In the genomic region with DNA sequence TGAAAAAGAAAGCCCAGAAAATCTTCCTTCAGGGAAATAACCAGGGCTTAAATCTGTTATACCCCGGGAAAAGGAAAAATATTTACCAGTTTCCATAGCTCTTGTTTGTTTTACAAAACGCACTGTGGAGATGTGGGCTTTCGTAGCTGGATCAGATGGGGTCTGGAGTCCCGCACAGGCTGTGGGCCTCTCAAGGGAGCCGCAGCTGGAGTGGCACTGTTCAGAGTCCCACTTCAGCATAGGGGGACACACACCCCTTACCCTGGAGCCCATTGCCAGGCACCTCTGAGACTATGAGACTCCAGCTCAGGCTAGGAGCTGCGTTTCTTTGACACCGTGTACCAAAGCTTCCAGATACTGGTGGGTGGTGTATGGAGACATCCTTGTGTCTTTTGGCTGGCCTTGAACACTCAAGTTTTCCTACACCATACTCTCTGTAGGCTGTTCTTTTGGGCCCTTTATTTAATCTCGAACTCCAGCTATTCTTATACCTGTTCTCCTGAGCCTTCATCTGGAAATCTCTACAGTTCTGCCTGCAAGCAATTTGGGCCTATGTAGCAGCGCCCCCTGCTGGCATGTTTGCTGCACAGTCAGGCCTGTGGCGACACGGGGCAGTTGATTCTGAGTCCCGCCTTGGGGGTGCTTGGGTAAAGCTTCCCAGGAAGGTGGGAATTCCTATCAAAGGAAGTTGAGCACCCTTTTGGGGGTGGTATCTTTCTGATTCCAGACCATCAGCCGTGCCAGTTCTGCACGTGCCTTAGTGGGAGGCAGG, we compare ENCODE assay signal across 8 mouse cellular contexts. TPM values are rescaled to one million over a fixed set of nuclear protein-coding genes. Genes with fewer than 3 reads are reported as not detected.
A peak's percentile ranks its signal among the peaks of the same experiment; 100 is the strongest.
DNase-seq lines count a peak whose midpoint lies in the region; ATAC-seq and TF ChIP-seq lines count a peak whose summit lies in the region.

No protein-coding gene starts in this region.

- no peaks in the 10 kb centered on the region for H3K9me3 ChIP-seq in kidney, embryonic 15.5 days (replicated peaks)
- no peaks in the 10 kb centered on the region for H3K9me3 ChIP-seq in forebrain, postnatal 0 days (ENCODE audit: low read length)
- H3K9me3 ChIP-seq in intestine, postnatal 0 days (ENCODE audit: control insufficient read depth) = no peaks in the 10 kb centered on the region
- no peaks in the 10 kb centered on the region for H3K9me3 ChIP-seq in limb, embryonic 11.5 days (ENCODE audit: control insufficient read depth, low read length)
- no peaks in the 10 kb centered on the region for H3K9me3 ChIP-seq in neural tube, embryonic 14.5 days (ENCODE audit: control insufficient read depth, low read length)

- H3K36me3 ChIP-seq in kidney, embryonic 15.5 days = no peaks in the 10 kb centered on the region
- H3K36me3 ChIP-seq in forebrain, postnatal 0 days (ENCODE audit: insufficient read depth) = no peaks in the 10 kb centered on the region
- no peaks in the 10 kb centered on the region for H3K36me3 ChIP-seq in intestine, postnatal 0 days (ENCODE audit: control insufficient read depth, insufficient read depth)
- H3K36me3 ChIP-seq in limb, embryonic 11.5 days (ENCODE audit: control insufficient read depth, insufficient read depth, low read length) = no peaks in the 10 kb centered on the region
- H3K36me3 ChIP-seq in neural tube, embryonic 14.5 days (ENCODE audit: control insufficient read depth, insufficient read depth, low read length) = no peaks in the 10 kb centered on the region

- H3K4me1 ChIP-seq in kidney, embryonic 15.5 days = 0 out of 2 replicates have a peak, but pooled peaks cover 2% of the 10 kb centered on the region
- H3K4me1 ChIP-seq in forebrain, postnatal 0 days (ENCODE audit: insufficient read depth) = no peaks in the 10 kb centered on the region
- H3K4me1 ChIP-seq in intestine, postnatal 0 days (replicated peaks; ENCODE audit: control insufficient read depth, insufficient read depth, low read length) = no peaks in the 10 kb centered on the region
- 0 out of 2 replicates have a peak, but pooled peaks cover 2% of the 10 kb centered on the region for H3K4me1 ChIP-seq in limb, embryonic 11.5 days (ENCODE audit: control insufficient read depth, insufficient read depth, low read length)
- no peaks in the 10 kb centered on the region for H3K4me1 ChIP-seq in neural tube, embryonic 14.5 days (ENCODE audit: control insufficient read depth, insufficient read depth, low read length)

- DNase-seq in kidney, adult 11 months = peak; percentile 22
- peak; percentile 35 for DNase-seq in c-Kit-positive CD71-positive TER-119-negative erythroid progenitor cells, embryonic 14.5 days (ENCODE audit: low read depth)
- peak; percentile 70 for DNase-seq in forebrain, postnatal 0 days
- peak; percentile 90 for DNase-seq in limb, embryonic 11.5 days (ENCODE audit: low spot score)
- DNase-seq in testis, postnatal 10 days (ENCODE audit: low spot score) = peak; percentile 88

- no peak overlapping the region for H3K27ac ChIP-seq in kidney, embryonic 15.5 days
- H3K27ac ChIP-seq in forebrain, postnatal 0 days (ENCODE audit: low read depth, low read length) = no peak overlapping the region
- no peak overlapping the region for H3K27ac ChIP-seq in intestine, postnatal 0 days (ENCODE audit: low read depth, low read length)
- no peak overlapping the region for H3K27ac ChIP-seq in limb, embryonic 11.5 days (replicated peaks; ENCODE audit: low read depth, low read length)
- H3K27ac ChIP-seq in neural tube, embryonic 14.5 days (ENCODE audit: low read depth, low read length) = no peak overlapping the region

- no peak overlapping the region for H3K4me3 ChIP-seq in kidney, embryonic 15.5 days (replicated peaks)
- no peak overlapping the region for H3K4me3 ChIP-seq in forebrain, postnatal 0 days (ENCODE audit: low read depth, low read length)
- no peak overlapping the region for H3K4me3 ChIP-seq in intestine, postnatal 0 days (ENCODE audit: low read depth, low read length)
- H3K4me3 ChIP-seq in limb, embryonic 11.5 days (ENCODE audit: low read depth, low read length) = no peak overlapping the region
- H3K4me3 ChIP-seq in neural tube, embryonic 14.5 days (ENCODE audit: low read depth, low read length) = no peak overlapping the region

- no peaks in the 10 kb centered on the region for H3K27me3 ChIP-seq in kidney, embryonic 15.5 days
- H3K27me3 ChIP-seq in forebrain, postnatal 0 days (ENCODE audit: insufficient read depth, low read length) = no peaks in the 10 kb centered on the region
- no peaks in the 10 kb centered on the region for H3K27me3 ChIP-seq in intestine, postnatal 0 days (replicated peaks; ENCODE audit: control insufficient read depth, insufficient read depth, low read length)
- no peaks in the 10 kb centered on the region for H3K27me3 ChIP-seq in limb, embryonic 11.5 days (ENCODE audit: control insufficient read depth, insufficient read depth, low read length)
- H3K27me3 ChIP-seq in neural tube, embryonic 14.5 days (ENCODE audit: control insufficient read depth, insufficient read depth, low read length) = no peaks in the 10 kb centered on the region

- 48% methylated on average over 14 of the region's 14 CpGs for WGBS in kidney, embryonic 15.5 days
- WGBS in forebrain, postnatal 0 days = 46% methylated on average over 14 of the region's 14 CpGs
- WGBS in intestine, postnatal 0 days = 47% methylated on average over 14 of the region's 14 CpGs
- 50% methylated on average over 14 of the region's 14 CpGs for WGBS in limb, embryonic 11.5 days
- WGBS in neural tube, embryonic 14.5 days = 48% methylated on average over 14 of the region's 14 CpGs

- H3K9ac ChIP-seq in kidney, embryonic 15.5 days = no peak overlapping the region
- no peak overlapping the region for H3K9ac ChIP-seq in forebrain, postnatal 0 days
- H3K9ac ChIP-seq in intestine, postnatal 0 days (ENCODE audit: low read depth, low read length) = no peak overlapping the region
- H3K9ac ChIP-seq in limb, embryonic 11.5 days (ENCODE audit: low read length) = no peak overlapping the region
- H3K9ac ChIP-seq in neural tube, embryonic 14.5 days (replicated peaks; ENCODE audit: low read depth, low read length) = no peak overlapping the region

- peak; percentile 80 for TF ChIP-seq CTCF in forebrain, postnatal 0 days (IDR thresholded peaks at IDR 0.05; ENCODE audit: low read depth)
- peak; percentile 91 for TF ChIP-seq CTCF in intestine, postnatal 0 days (IDR thresholded peaks at IDR 0.05; ENCODE audit: low read depth)

- ATAC-seq in kidney, embryonic 15.5 days (replicated peaks; ENCODE audit: low FRiP score) = no peak
- peak; percentile 54 for ATAC-seq in forebrain, postnatal 0 days
- no peak for ATAC-seq in intestine, postnatal 0 days
- no peak for ATAC-seq in limb, embryonic 11.5 days (ENCODE audit: insufficient number of reproducible peaks, low FRiP score, low TSS enrichment, low read depth)
- ATAC-seq in neural tube, embryonic 14.5 days (ENCODE audit: low read depth) = peak; percentile 41; the same call in 1 of the 2 replicates

- no peak overlapping the region for H3K4me2 ChIP-seq in kidney, embryonic 15.5 days
- H3K4me2 ChIP-seq in forebrain, postnatal 0 days (ENCODE audit: low read depth) = no peak overlapping the region
- H3K4me2 ChIP-seq in intestine, postnatal 0 days (replicated peaks; ENCODE audit: low read depth) = no peak overlapping the region; the same call in 1 of the 2 replicates
- H3K4me2 ChIP-seq in limb, embryonic 11.5 days (ENCODE audit: low read depth, severe bottlenecking) = no peak overlapping the region
- H3K4me2 ChIP-seq in neural tube, embryonic 14.5 days (ENCODE audit: low read depth, low read length) = no peak overlapping the region

RNA-seq across cellular contexts. Expression of a gene that starts 28.9 kb away (rescaled TPM):
- 0.31 and 0.48 TPM in 2 replicates for polyA plus RNA-seq in kidney, embryonic 15.5 days (2015; fragmentation: Nextera tagmentation; extraction: Ambion mirVana)
- total RNA-seq in forebrain, postnatal 0 days (2014; rRNA removed) = 0.46 and 5.5 TPM in 2 replicates
- 0.60 and 0.82 TPM in 2 replicates for polyA plus RNA-seq in forebrain, postnatal 0 days (2015; fragmentation: Nextera tagmentation; extraction: Ambion mirVana)
- polyA plus RNA-seq in intestine, postnatal 0 days (2015; fragmentation: Nextera tagmentation; extraction: Ambion mirVana) = 1.5 and 1.6 TPM in 2 replicates
- polyA plus RNA-seq in limb, embryonic 11.5 days (2014; fragmentation: Nextera tagmentation; extraction: Ambion mirVana) = 0.10 and 0.35 TPM in 2 replicates
- 0.41 and 0.96 TPM in 2 replicates for polyA plus RNA-seq in neural tube, embryonic 14.5 days (2014; fragmentation: Nextera tagmentation; extraction: Ambion mirVana)

Comparison
In these comparisons a context has a peak if more than half of its experiments do, and no peak if none do; other contexts are left out.
1. DNase-seq: peak in every context shown above with its lines; median percentile 90 in limb, embryonic 11.5 days; 88 in testis, postnatal 10 days; 70 in forebrain, postnatal 0 days; 35 in c-Kit-positive CD71-positive TER-119-negative erythroid progenitor cells, embryonic 14.5 days; 22 in kidney, adult 11 months.
2. ATAC-seq: peak in forebrain, postnatal 0 days (single experiment) and neural tube, embryonic 14.5 days (single experiment); none in kidney, embryonic 15.5 days (single experiment), intestine, postnatal 0 days (single experiment) and limb, embryonic 11.5 days (single experiment).